Mouse (Mus musculus) cerebellum, postnatal 25 days (tissue): ENCODE results near the gene Snx29.
A peak's percentile ranks its signal among the peaks of the same experiment; 100 is the strongest.

ENCODE experiments used
- DNase-seq, 2 experiments: peaks; one replicate each; pipeline ENCODE4 v3.0.0; 2021; ENCODE audit warnings: mixed read lengths in 2 of 2

The Snx29 gene

GRCm38 (mm10) chr16:11550043-11550725, 227.5 kb downstream of the Snx29 start:
- DNase-seq = no peak

GRCm38 (mm10) chr16:11561714-11562113, 239.0 kb downstream of the Snx29 start:
- no peak for DNase-seq

GRCm38 (mm10) chr16:11563846-11564245, 241.1 kb downstream of the Snx29 start:
- DNase-seq = peak in 1 of 2 experiments; percentile 17

GRCm38 (mm10) chr16:11565126-11565525, 242.4 kb downstream of the Snx29 start:
- DNase-seq = no peak

GRCm38 (mm10) chr16:11567594-11567993, 244.9 kb downstream of the Snx29 start:
- no peak for DNase-seq

GRCm38 (mm10) chr16:11568095-11568494, 245.4 kb downstream of the Snx29 start:
- DNase-seq = no peak

GRCm38 (mm10) chr16:11568601-11569000, 245.9 kb downstream of the Snx29 start:
- DNase-seq = no peak

- no peak for DNase-seq
These were observed 246.4 kb downstream of the Snx29 start for GRCm38 (mm10) chr16:11569127-11569526.

GRCm38 (mm10) chr16:11570072-11570471, 247.4 kb downstream of the Snx29 start:
- no peak for DNase-seq

GRCm38 (mm10) chr16:11574517-11574916, 251.8 kb downstream of the Snx29 start:
- DNase-seq = no peak

GRCm38 (mm10) chr16:11575733-11576132, 253.0 kb downstream of the Snx29 start:
- DNase-seq = peak in 1 of 2 experiments; percentile 17

GRCm38 (mm10) chr16:11577541-11578255, 255.0 kb downstream of the Snx29 start:
- DNase-seq = no peak

- peak; percentile 44 to 58 for DNase-seq
These were observed 257.0 kb downstream of the Snx29 start for GRCm38 (mm10) chr16:11579676-11580098.

GRCm38 (mm10) chr16:11583941-11584639, 261.4 kb downstream of the Snx29 start:
- no peak for DNase-seq

- no peak for DNase-seq
These were observed 266.0 kb downstream of the Snx29 start for GRCm38 (mm10) chr16:11588689-11589088.

- DNase-seq = no peak
These were observed 266.6 kb downstream of the Snx29 start for GRCm38 (mm10) chr16:11589336-11589735.

GRCm38 (mm10) chr16:11589782-11590695, 267.3 kb downstream of the Snx29 start:
- no peak for DNase-seq

- DNase-seq = no peak
These were observed 273.9 kb downstream of the Snx29 start for GRCm38 (mm10) chr16:11596599-11596998.

- no peak for DNase-seq
These were observed 275.1 kb downstream of the Snx29 start for GRCm38 (mm10) chr16:11597769-11598168.

GRCm38 (mm10) chr16:11599523-11599922, 276.8 kb downstream of the Snx29 start:
- no peak for DNase-seq

GRCm38 (mm10) chr16:11601336-11602082, 278.8 kb downstream of the Snx29 start:
- DNase-seq = no peak
